Mouse (Mus musculus) liver, embryonic 13.5 days (tissue): ENCODE data around the gene Il1rl2. TPM values are rescaled to one million over a fixed set of nuclear protein-coding genes. Genes with fewer than 3 reads are reported as not detected.

ENCODE experiments used
- ATAC-seq: fragments of 200-750 bp; cut with Nextera tagmentation; 2 replicates; pipeline ENCODE4 v1.8.0; 2017; ENCODE audit warnings: low read depth, mild to moderate bottlenecking, moderate number of reproducible peaks, moderate library complexity
- DNase-seq: peaks from one replicate; pipeline ENCODE4 v3.0.0; 2022
- H3K27ac ChIP-seq: fragments of 300-500 bp; sonication (generic); 2 replicates; pipeline ENCODE4 v1.5.1; 2015; ENCODE audit warnings: moderate library complexity, mild to moderate bottlenecking, inconsistent platforms
- H3K27me3 ChIP-seq: fragments of 300-500 bp; sonication (generic); 2 replicates; pipeline ENCODE4 v1.6.1; 2015; ENCODE audit warnings: mild to moderate bottlenecking, inconsistent platforms
- H3K36me3 ChIP-seq: fragments of 300-500 bp; sonication (generic); 2 replicates; pipeline ENCODE4 v1.6.1; 2015; ENCODE audit warnings: mild to moderate bottlenecking, inconsistent platforms
- H3K4me1 ChIP-seq: fragments of 300-500 bp; sonication (generic); replicated peaks from 2 replicates; pipeline ENCODE4 v1.6.1; 2015; ENCODE audit warnings: inconsistent platforms
- H3K4me2 ChIP-seq: fragments of 300-500 bp; sonication (generic); 2 replicates; pipeline ENCODE4 v1.6.1; 2015; ENCODE audit warnings: inconsistent platforms, mild to moderate bottlenecking, moderate library complexity
- H3K4me3 ChIP-seq: fragments of 300-500 bp; sonication (generic); replicated peaks from 2 replicates; pipeline ENCODE4 v1.5.1; 2015; ENCODE audit warnings: mild to moderate bottlenecking, inconsistent platforms
- H3K9ac ChIP-seq: fragments of 300-500 bp; sonication (generic); 2 replicates; pipeline ENCODE4 v1.6.1; 2015; ENCODE audit warnings: mild to moderate bottlenecking, inconsistent platforms
- H3K9me3 ChIP-seq: fragments of 300-500 bp; sonication (generic); replicated peaks from 2 replicates; pipeline ENCODE4 v1.6.1; 2016; ENCODE audit warnings: inconsistent platforms
- WGBS: fragments of 180-500 bp; shearing (Covaris S2); methylation state at CpG from one replicate; pipeline ENCODE4 v1.1.7; 2015; ENCODE audit not compliant: insufficient replicate concordance; 5-methylcytosine and 5-hydroxymethylcytosine counted together
- polyA plus RNA-seq: library from polyadenylated mRNA; unstranded; fragments of >200 nt; fragmentation: Nextera tagmentation; extraction: Ambion mirVana; gene quantifications from 2 replicates; pipeline ENCODE4 v1.2.1, GENCODE M21; 2015

Gene Il1rl2
- polyA plus RNA-seq, 1 experiment from 2014 or later: 1.4 TPM

DNA sequence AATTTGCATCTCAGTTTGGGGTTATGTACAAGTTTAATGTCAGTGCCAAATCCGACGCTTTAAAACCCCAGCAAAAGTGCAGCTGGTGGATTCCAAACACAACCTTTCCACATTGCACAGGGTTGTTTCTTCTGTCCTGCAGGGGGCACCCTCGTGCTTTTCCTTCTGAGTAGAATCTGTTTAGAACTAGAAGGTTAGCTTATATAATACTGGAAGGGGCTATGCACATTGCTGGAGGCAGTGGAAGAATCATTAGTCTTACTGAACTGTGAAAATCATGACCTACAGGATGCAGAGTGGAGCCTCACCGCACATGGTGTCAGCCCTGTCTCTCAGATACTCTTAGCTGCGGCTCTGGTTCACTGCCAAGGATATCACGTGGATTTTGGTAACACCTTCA lies 55.7 kb downstream of the Il1rl2 start:
- 35% methylated on average over 6 of the region's 6 CpGs for WGBS
- Histone ChIP-seq H3K4me2 (no peak overlapping the region), H3K27me3 (no peaks in the 10 kb centered on the region), H3K36me3 (no peaks in the 10 kb centered on the region), H3K4me3 (no peak overlapping the region), H3K27ac (no peak overlapping the region), H3K9ac (no peak overlapping the region), H3K4me1 (no peaks in the 10 kb centered on the region), H3K9me3 (no peaks in the 10 kb centered on the region)
- ATAC-seq (no peak), DNase-seq (peak; percentile 36)

DNA sequence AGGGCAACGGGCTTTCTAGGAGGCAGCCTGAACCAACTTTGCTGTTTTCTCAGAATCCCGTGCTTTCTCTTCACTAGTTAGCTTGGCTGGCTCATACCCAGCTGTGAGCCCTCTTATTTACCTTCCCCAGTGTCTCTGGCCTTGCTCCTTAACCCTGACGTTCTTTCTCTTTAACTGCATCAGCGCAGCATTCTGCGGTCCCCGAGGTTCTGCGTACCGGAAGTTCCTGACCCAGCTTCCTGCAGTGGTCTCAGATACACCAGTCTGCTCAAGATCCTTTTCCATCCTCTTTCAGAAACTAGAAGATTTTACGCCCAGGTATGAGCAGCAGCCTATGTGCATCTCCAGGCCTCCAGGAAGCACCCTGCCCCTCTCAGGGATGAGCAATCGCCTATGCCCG lies 56.6 kb downstream of the Il1rl2 start:
- ATAC-seq (no peak), DNase-seq (no peak)
- no peaks in the 10 kb centered on the region for H3K9me3 ChIP-seq
- H3K4me2 ChIP-seq: no peak overlapping the region
- no peaks in the 10 kb centered on the region for H3K36me3 ChIP-seq
- 64% methylated on average over 11 of the region's 11 CpGs for WGBS
- no peak overlapping the region for H3K4me3 ChIP-seq
- H3K9ac ChIP-seq: no peak overlapping the region
- no peaks in the 10 kb centered on the region for H3K27me3 ChIP-seq
- H3K4me1 ChIP-seq: no peaks in the 10 kb centered on the region
- H3K27ac ChIP-seq: no peak overlapping the region

DNA sequence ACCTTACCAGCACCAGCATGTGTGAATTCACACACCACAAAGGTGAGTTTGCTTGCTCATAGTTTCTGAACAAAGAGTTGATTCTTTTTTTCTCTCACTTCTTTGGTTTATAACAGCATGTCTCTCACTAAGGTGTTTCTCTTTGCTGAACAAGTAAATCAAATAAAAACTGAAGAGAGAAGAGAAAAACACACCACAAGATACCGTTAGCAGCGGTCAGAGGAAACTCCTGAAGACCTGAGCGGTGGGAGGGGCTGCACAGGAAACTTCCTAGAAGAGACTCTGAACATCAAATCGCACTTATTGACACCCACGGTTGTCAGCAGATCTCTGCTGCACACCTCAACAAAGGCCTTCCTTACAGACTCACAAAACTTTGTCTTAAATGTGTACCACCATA lies 58.4 kb downstream of the Il1rl2 start:
- Histone ChIP-seq H3K27me3 (no peaks in the 10 kb centered on the region), H3K4me2 (no peak overlapping the region), H3K36me3 (no peaks in the 10 kb centered on the region), H3K4me3 (no peak overlapping the region), H3K4me1 (no peaks in the 10 kb centered on the region), H3K9ac (no peak overlapping the region), H3K27ac (no peak overlapping the region), H3K9me3 (no peaks in the 10 kb centered on the region)
- no peak for DNase-seq
- no peak for ATAC-seq
- 63% methylated on average over 5 of the region's 5 CpGs for WGBS

DNA sequence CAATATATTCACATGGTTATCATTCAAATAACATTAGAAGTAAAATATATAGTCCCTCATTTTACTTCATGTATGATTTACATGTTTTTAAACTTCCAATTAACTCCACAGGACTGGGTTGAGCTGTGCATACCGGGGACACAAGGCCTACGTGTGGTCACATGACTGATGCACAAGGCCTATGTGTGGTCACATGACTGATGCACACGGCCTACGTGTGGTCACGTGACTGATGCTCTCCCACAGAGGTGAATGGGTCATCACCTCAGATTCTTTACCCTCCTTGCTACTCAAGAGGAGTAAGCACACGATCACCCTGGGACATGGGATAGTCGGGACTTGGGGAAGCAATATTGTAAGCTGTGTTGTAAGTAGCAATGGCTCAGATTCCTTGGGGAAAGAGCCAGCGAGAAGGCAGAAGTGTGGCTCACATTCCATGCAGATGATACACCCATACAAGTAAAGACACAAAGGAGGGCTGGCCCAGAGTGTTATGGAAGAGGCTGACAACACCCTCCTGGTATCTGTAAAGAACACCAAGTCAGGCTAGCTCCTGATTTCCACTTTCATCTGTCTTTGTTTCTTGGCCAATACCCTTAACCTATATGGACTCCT lies 60.6 kb downstream of the Il1rl2 start:
- Histone ChIP-seq H3K4me2 (no peak overlapping the region), H3K36me3 (no peaks in the 10 kb centered on the region), H3K4me3 (no peak overlapping the region), H3K27ac (no peak overlapping the region), H3K27me3 (no peaks in the 10 kb centered on the region), H3K4me1 (no peaks in the 10 kb centered on the region), H3K9me3 (no peaks in the 10 kb centered on the region), H3K9ac (no peak overlapping the region)
- DNase-seq (no peak), ATAC-seq (no peak)
- 74% methylated on average over 8 of the region's 8 CpGs for WGBS

DNA sequence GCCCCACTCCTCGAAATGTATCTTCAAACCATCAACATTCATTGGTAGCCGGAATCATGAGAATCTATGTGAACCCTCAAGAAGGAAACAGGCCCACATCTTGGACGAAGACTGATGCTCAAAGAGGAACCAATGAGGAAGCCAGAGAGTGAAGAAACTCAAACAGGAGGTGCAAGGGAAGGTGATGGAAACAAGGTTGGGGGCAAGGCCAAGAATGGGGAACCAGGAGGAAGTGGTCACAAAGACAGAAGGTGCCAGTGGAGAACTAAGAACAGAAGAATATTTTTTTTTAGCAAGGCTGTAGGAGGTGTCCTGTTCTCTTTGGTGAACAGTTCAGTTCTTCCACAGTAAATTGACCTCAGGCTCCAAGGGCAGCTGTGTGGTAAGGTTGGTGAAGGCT lies 67.0 kb downstream of the Il1rl2 start:
- H3K4me2 ChIP-seq: no peak overlapping the region
- ATAC-seq: no peak

DNA sequence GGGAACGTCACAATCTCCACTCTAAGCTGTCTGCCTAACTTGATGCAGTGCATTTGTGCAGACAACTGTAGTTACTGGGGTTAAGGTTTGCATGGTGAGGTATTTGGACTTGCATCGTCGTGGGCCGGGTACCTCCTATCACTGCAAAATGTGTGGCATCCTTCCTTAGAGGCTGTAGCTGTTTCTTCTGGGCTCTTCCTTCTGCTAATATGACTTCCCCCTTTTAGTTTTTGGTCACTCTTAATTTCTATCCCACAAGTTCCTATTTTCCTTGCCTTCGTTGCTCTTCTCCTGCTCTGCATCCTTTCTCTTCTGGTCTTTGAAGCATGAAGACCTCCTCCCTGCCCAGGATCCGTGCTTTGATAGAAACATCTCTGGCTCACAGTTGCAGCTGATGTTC lies 68.1 kb downstream of the Il1rl2 start:
- Histone ChIP-seq H3K9ac (no peak overlapping the region), H3K27me3 (no peaks in the 10 kb centered on the region), H3K4me3 (no peak overlapping the region), H3K27ac (no peak overlapping the region), H3K9me3 (no peaks in the 10 kb centered on the region), H3K4me2 (no peak overlapping the region), H3K4me1 (no peaks in the 10 kb centered on the region), H3K36me3 (no peaks in the 10 kb centered on the region)
- DNase-seq (no peak), ATAC-seq (no peak)
- 36% methylated on average over 6 of the region's 6 CpGs for WGBS

More for the DNA sequence above, 67.0 kb downstream of the Il1rl2 start:
- no peaks in the 10 kb centered on the region for H3K4me1 ChIP-seq
- H3K36me3 ChIP-seq: no peaks in the 10 kb centered on the region
- H3K4me3 ChIP-seq: no peak overlapping the region
- no peak overlapping the region for H3K27ac ChIP-seq
- no peaks in the 10 kb centered on the region for H3K9me3 ChIP-seq
- WGBS: 58% methylated on average over 3 of the region's 3 CpGs
- no peaks in the 10 kb centered on the region for H3K27me3 ChIP-seq
- H3K9ac ChIP-seq: no peak overlapping the region
- no peak for DNase-seq

DNA sequence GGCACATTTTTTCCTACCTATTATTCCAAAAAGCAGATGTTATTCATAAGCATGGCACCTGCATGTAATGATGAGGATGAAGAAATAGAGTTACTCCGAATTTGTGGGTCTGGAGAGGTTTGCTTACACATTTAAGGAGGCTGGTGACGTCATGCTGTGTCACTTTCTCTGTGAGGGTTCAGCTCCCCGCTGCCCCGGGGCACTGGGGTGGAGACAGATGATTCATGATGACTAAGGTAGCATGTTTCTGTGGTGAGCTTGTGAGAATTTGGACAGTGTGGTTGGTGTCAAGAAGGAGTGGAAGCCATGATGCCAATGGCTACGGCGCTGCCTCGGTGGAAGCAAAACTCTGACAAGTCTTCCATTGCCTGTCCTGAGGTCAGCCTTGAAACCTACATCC lies 68.8 kb downstream of the Il1rl2 start:
- Histone ChIP-seq H3K4me3 (no peak overlapping the region), H3K4me1 (no peaks in the 10 kb centered on the region), H3K27me3 (no peaks in the 10 kb centered on the region), H3K4me2 (no peak overlapping the region), H3K36me3 (no peaks in the 10 kb centered on the region), H3K27ac (no peak overlapping the region), H3K9me3 (no peaks in the 10 kb centered on the region), H3K9ac (no peak overlapping the region)
- DNase-seq (no peak), ATAC-seq (no peak)
- WGBS: 67% methylated on average over 7 of the region's 7 CpGs

DNA sequence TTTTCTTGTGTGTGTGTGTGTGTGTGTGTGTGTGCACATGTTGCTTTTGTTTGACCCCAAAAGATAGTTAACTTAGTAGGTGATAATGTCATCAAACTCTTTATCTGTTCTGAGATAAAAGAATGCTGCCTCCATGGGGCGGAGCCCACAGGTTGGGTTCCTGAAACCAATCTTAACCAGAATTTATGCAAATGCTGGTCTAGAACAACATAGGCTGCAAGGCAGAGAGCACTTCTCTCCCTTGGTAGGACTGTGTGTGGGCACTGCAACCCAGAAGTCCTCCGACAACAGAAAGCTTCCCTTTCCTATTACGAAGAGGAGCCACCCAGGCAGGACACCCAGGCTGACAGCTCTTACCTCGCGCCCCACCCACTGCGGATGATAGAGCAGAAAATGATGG lies 75.2 kb downstream of the Il1rl2 start:
- Histone ChIP-seq H3K27me3 (no peaks in the 10 kb centered on the region), H3K9ac (no peak overlapping the region)

DNA sequence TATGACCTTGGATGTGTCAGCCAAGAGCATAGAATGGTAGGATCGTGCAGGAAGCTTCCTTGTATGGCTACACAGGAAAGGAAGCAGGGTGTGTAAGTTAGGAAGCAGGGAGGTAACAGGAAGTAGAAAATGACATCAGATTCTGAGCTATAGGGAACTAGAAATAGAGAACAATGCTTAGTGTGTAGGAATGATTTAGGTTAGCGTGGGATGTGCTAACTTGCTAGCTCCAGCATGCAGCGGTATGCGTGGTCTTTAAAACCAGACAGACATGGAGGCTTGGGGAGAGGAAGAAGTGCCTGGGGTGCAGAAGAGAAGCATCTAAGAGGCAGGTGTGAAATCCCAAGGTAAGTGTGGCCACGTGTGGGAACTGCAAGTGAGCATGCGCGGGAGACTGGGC lies 80.3 kb downstream of the Il1rl2 start:
- no peaks in the 10 kb centered on the region for H3K9me3 ChIP-seq
- no peak overlapping the region for H3K27ac ChIP-seq
- no peaks in the 10 kb centered on the region; the same call in 1 of the 2 replicates for H3K4me1 ChIP-seq
- H3K36me3 ChIP-seq: no peaks in the 10 kb centered on the region
- DNase-seq: no peak
- WGBS: 58% methylated on average over 7 of the region's 7 CpGs
- H3K4me2 ChIP-seq: no peak overlapping the region
- ATAC-seq: no peak
- no peak overlapping the region for H3K9ac ChIP-seq
- no peaks in the 10 kb centered on the region for H3K27me3 ChIP-seq
- no peak overlapping the region for H3K4me3 ChIP-seq

More for the DNA sequence above, 75.2 kb downstream of the Il1rl2 start:
- DNase-seq: no peak
- Histone ChIP-seq H3K4me3 (no peak overlapping the region), H3K9me3 (no peaks in the 10 kb centered on the region), H3K4me1 (no peaks in the 10 kb centered on the region; the same call in 1 of the 2 replicates), H3K27ac (no peak overlapping the region), H3K4me2 (no peak overlapping the region), H3K36me3 (no peaks in the 10 kb centered on the region)
- WGBS: 62% methylated on average over 6 of the region's 6 CpGs
- ATAC-seq: no peak

DNA sequence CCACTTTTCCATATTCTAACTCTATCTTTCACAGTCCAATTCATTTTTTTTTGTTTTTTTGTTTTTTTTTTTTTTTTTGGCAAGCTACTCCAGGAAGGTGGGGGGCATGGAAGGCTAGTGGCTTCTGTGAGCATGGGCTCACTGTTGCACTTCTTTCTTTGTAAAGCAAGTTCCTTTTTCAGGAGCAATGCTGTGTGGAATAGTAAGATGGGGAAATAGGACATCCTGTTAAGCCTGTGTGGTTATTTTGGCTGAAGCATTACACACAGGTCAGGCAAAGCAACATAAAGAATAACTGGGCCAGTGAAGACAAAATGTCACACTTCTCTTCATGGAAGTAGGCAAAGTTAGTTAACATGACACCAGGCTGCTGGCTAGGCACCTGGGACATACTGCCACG lies 85.5 kb downstream of the Il1rl2 start:
- no peaks in the 10 kb centered on the region for H3K36me3 ChIP-seq
- no peak for ATAC-seq

DNA sequence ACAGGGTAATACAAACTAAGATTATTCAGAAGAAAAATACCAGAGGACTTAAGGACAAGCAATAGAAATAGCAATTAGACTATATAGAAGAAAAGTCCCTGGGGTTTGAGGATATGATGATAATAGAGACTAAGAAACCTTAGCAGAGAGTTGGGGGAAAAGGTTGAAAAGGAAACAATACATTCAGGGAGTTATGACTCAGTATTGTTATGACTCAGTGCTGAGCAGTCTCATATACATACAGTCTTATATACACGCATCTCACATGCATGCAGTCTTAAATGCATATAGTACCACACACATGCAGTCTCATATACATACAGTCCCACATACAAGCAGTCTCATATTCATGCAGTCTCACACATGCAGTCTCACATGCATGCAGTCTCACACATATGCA lies 88.6 kb downstream of the Il1rl2 start:
- WGBS: 79% methylated on average over 1 of the region's 1 CpGs
- H3K27me3 ChIP-seq: no peaks in the 10 kb centered on the region
- DNase-seq (no peak), ATAC-seq (no peak)
- H3K4me3 ChIP-seq: no peak overlapping the region
- no peak overlapping the region for H3K9ac ChIP-seq
- no peak overlapping the region for H3K4me2 ChIP-seq
- H3K9me3 ChIP-seq: no peaks in the 10 kb centered on the region
- H3K36me3 ChIP-seq: no peaks in the 10 kb centered on the region
- H3K4me1 ChIP-seq: peaks cover 20% of the 10 kb centered on the region
- no peak overlapping the region for H3K27ac ChIP-seq

More for the DNA sequence above, 85.5 kb downstream of the Il1rl2 start:
- Histone ChIP-seq H3K27me3 (no peaks in the 10 kb centered on the region), H3K4me3 (no peak overlapping the region), H3K4me1 (peaks cover 12% of the 10 kb centered on the region), H3K9me3 (no peaks in the 10 kb centered on the region), H3K27ac (no peak overlapping the region), H3K9ac (no peak overlapping the region), H3K4me2 (no peak overlapping the region)
- WGBS: 16% methylated on average over 1 of the region's 1 CpGs
- DNase-seq: no peak

DNA sequence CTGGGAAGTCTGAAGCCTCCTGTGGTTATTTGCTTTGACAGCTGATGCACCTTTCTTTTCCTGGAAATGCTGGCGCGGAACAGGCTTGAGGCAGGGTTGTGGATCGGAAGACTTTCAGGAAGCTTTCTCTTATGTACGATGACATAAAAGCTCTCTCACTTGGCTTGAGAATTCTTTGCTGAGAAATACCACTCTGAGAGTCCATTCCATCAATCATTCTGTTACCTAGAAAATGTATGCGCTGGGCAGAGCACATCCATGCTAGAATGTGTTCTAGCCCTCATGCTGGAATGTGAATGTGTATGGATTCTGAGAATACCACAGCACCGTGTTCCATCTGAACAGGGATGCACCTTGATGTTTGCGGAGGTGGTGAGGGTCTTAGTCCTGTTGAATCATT lies 89.9 kb downstream of the Il1rl2 start:
- H3K27ac ChIP-seq: no peak overlapping the region
- H3K9me3 ChIP-seq: no peaks in the 10 kb centered on the region
- no peak for DNase-seq
- WGBS: 75% methylated on average over 7 of the region's 7 CpGs
- peaks cover 26% of the 10 kb centered on the region for H3K4me1 ChIP-seq
- no peak overlapping the region for H3K4me3 ChIP-seq
- ATAC-seq: no peak
- H3K36me3 ChIP-seq: no peaks in the 10 kb centered on the region
- no peak overlapping the region for H3K4me2 ChIP-seq
- no peaks in the 10 kb centered on the region for H3K27me3 ChIP-seq
- H3K9ac ChIP-seq: no peak overlapping the region
